Mouse (Mus musculus) adrenal gland, postnatal 4 days (tissue): Measurements from ENCODE around the gene Rassf1. TPM values are rescaled to one million over a fixed set of nuclear protein-coding genes. Genes with fewer than 3 reads are reported as not detected.
A peak's percentile ranks its signal among the peaks of the same experiment; 100 is the strongest.
"Not testable (repeated sequence)": the region's sequence is repeated elsewhere in the genome, so short reads cannot be mapped to it uniquely, and the experiment has no call there.

Experiments
- DNase-seq, 2 experiments: peaks; one replicate each; pipeline ENCODE4 v3.0.0; 2021 to 2022; ENCODE audit warnings: low spot score in 2 of 2, mixed read lengths in 2 of 2
- total RNA-seq, 2 experiments: library from RNA; stranded (reverse); gene quantifications; 2 replicates each; pipeline ENCODE4 v1.2.3; 2021

Rassf1 gene
- total RNA-seq, 2 experiments from 2014 or later = 34.9 to 37.6 TPM

DNA sequence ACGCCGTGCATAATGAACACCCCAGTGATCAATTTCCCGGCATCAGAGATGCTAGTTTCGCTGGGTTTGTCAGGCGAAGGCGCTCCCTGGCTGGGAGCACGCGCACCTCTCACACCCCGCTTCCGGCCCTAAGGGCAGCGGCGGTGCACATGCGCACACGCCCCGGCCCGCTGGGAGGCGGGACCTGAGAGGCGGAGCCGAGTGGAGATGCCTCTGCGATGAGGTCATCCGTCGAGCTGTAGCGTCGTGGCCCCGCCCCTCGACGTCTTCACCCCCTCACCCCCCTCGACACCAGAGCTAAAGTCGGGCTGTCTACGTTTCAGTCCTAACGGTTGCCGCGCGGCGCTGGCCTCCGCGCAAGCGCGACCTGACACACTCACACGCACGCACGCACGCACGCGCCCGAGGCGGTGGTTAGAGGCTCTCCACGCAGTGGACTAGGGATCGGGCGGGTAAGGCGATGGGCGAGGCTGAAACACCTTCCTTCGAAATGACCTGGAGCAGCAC, 3.0 kb downstream of the Rassf1 start:
- DNase-seq = peak; percentile 74 to 85

DNA sequence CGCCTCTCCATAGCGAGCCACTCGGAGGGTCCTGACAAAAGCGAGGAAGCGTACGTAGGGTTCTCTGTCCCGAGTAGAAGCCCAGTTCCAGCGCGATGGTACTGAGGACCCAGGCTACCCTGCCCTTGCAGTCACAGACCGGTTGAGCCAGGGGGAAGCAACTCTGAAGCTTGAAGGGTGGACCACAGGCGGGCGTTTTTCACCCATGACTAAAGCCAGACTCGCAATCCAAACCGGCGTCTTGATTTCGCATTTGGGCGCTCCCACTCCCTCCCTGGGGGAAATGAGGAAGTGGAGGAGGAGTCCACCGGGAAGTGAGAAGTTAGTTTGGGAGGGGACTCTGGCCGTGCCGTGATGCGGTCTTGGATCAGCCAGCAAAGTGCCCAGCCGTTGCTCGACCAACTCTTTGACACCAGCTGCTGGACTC, 3.7 kb downstream of the Rassf1 start:
- DNase-seq = no peak

DNA sequence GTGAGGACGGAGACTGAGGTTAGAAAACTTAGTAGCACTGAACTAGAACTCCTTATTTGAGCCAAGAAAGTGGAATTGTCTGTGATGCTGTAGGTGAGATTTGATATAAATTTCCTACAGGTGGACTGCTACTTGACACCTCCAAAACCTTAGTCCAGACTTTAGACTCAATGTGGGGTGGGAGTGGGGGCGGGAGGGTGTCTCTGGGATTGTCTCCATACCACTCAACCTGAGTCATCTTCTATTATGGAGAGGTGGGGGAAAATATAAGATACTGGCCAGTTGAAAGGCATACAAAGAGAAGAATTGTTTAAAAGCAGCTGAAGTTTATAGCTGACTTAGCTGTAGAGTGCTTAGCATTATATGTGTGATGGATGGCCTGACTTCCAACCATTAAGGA, 4.3 kb downstream of the Rassf1 start:
- no peak for DNase-seq

DNA sequence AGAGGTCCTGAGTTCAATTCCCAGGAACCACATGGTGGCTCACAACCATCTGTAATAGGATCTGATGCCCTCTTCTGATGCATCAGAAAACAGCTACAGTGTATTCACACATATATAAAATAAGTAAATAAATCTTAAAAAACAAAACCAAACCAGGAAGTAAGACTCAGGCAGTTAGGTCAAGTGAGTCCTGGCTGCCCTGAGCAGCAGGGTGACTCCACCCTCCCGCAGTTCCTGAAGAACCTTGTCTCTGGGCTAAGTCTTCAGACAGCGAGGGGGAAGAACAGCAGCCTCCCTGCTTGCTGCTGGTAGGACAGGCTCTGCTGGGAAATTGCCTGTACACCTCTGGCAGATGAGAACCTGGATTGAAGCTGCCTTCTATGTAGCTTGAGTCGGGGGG, 5.0 kb downstream of the Rassf1 start:
- no peak for DNase-seq

DNA sequence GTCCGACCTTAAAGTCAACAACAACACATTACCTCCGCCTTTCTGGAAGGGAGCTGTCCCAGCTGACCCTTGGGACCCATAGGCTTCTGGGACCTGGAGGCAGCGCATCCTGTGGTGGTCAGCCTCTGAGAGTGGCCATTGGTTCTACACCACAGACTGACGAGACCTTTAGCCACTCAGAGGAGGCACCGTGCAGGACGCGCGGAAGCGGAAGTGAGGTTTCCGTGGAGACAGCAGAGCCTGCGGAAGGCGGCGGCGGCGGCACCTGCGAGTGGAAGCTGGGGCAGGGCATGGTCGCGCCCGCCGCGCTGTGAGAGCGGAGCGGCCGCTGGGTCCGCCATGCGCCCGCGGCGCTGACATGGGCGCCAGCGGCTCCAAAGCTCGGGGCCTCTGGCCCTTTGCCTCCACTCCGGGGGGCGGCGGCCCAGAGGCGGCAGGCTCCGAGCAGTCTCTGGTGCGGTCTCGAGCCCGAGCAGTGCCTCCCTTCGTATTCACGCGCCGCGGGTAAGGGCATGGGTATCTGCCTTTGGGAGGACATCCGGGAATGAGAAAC, 11.8 kb downstream of the Rassf1 start, which contains the start of gene Tusc2:
Gene Tusc2 (plus strand): TSS at position 227 of the 553 bp plus-strand sequence.
- DNase-seq = peak; percentile 65 to 86

DNA sequence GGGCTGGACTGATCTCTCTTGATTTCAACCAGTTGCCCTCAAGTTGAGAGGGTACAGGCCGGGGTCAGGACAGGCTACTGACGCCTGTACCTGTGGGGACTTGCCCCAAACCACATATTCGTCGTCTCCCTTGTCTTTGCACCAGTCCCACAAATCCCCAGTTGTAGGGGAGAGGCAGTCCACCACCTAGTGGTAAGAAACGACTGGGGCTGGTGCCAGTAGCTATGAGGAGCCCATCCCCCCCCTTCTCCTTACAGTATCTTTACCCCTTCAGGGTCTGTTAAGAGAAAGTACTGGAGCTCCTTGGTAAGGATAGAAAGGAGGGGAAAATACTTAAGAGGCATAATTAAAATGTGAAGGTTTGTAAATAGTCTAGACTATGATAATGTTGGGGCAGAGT, 14.2 kb downstream of the Rassf1 start:
- not testable (repeated sequence) for DNase-seq

DNA sequence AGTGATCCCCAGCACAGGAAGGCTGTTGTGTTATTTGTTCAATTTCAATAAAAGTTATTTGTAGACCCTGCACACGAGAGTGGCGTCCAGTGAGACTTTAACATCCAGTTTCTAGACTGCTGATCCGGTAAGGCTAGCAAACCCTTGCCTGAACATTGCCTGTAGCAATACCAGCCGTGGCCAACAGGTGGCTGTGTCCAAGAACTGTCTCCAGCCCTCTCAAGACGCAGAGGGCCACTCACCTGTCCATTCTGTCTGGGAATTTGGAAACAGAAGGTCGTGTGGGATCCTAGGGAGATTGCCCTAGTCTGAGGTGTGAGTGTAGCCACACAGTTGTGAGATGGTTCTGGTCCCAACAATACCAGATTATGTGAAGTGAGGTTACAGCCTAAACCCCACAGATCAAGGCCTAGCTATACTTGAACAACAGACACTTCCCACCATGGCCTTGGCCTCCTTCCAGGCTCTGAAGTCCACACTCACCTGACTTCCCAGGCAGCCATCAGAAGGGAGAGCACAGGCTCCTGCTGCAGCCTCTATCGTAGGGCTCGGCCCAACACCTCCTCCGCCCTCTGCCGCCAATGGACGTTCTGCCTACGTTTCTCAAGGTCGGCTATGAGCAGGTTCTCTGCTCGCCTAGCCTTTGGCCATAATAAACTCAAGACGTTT, 14.8 kb downstream of the Rassf1 start:
- peak in 1 of 2 experiments; percentile 67 for DNase-seq

DNA sequence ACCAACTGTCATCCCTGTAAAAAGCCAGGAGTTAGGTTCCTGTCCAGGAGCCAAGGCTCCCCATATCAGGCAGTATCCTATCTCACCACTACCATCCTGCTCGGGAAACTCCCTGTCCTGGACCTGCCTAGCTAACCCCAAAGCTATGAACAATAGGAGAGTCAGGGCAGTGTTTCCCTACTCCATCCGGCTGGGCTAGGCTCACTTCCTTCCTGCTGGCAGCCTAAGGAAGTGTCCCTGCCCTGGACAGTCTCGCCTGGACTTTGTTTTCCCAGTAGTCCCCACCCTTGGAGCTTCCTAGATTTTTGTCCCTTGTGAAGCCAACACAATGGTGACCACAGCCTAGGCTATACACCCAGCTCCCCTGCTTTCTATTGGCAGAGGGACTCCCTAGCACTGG, 15.5 kb downstream of the Rassf1 start:
- DNase-seq = no peak

DNA sequence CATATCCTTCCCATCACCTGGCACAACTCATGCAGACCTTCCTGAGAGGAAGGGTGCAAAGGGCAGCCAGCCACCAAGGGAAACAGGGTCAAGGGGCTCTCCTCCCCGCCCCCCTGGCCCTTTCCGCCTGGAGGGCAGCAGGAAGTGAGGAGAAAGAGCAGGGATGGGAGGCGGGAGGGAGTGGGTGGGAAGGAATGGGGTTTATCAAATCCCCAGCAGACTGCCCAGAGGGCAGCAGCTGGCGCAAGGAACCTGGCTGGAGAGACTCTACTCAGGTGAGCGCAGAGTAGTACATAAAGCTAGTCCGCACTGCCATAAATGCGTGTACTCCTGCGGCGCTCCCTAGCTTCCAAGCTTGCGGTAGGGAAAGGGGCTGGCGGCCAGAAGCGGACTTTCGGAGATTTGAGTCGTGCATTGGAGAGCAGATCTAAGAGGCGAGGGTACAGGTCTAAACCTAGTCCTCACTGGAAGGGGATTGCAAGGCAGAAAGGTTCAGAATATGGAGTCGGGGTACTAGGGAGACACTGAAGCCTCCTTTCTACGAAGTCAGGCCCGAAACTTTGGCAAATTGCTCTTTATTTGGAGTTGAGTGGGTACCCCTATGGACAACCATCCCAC, 16.5 kb downstream of the Rassf1 start, which contains the start of gene Hyal2:
Gene Hyal2 (plus strand): TSS at position 244 of the 618 bp plus-strand sequence.
- DNase-seq = no peak

DNA sequence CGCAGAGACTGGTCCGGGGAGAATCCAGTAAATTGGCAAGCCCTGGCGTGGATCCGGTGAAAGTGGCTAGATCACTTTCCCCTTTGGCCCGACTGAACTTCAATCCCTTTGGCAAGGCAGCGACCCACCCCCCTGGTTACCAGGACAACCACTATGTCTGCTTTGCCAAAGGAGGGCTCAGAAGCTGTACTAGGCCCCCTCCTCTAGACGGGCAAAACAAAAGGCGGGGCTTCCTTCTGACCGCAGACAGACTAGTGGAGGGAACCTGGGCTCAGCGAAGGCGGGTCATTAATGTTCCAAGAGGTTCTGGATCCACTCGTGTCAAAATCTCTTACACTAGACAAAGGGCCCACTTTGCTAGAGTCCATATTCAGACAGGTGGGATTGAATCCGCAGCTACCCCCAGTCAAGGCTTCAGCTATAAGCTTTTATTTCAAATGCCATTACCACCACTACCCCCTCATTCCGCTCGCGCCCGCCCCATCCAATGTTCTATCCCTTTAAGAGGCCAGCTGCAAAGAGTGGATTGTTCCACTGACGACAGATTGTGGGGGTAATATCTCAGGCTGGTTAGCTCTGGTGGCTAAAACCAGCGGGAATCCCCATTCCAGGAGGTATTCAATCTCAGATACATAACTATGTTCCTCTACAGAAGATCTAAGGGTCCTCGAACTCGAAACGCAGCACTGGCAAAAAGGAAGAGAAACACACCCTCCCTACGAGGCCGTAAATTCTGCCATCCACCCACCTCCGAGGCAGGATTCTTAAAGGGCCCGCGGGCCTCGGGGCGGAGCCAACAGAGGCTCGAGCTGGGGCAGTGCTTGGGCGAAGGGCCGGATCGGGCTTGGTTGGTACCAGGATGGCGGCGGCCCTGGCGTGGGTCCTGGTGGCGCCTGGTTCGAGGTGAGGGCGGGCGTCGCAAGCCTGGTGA, 17.2 kb downstream of the Rassf1 start:
- peak in 1 of 2 experiments; percentile 75 for DNase-seq

DNA sequence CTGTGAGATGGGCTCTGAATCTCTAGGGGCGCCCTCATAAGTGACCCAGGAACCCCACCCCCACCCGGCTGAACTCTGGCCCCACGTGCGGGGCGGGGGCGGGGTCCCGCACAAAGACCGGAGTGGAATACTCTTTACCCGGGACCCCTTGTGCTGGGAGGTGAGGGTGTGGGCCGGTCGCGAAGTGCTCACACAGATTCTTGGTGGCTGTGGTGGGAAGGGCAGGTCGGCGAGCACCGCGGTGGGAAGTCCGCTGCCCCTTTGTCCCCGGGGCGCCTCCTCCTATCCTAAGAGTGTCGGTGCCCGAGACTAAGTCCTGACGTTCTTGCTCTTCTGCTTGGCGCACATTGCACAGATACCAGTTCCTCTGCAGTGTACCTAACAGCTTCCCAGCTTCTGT, 17.9 kb downstream of the Rassf1 start:
- no peak for DNase-seq

DNA sequence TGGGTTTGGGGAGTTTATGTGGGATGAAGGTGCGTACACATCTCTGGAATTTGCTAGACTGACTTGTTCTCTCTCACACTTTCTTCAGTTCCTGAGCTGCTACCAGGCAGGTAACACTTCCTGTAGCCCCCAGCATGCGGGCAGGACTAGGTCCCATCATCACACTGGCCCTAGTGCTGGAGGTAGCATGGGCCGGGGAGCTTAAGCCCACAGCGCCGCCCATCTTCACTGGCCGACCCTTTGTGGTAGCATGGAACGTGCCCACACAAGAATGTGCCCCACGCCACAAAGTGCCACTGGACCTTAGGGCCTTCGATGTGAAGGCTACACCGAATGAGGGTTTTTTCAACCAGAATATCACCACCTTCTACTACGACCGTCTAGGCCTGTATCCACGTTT, 18.7 kb downstream of the Rassf1 start:
- no peak for DNase-seq

DNA sequence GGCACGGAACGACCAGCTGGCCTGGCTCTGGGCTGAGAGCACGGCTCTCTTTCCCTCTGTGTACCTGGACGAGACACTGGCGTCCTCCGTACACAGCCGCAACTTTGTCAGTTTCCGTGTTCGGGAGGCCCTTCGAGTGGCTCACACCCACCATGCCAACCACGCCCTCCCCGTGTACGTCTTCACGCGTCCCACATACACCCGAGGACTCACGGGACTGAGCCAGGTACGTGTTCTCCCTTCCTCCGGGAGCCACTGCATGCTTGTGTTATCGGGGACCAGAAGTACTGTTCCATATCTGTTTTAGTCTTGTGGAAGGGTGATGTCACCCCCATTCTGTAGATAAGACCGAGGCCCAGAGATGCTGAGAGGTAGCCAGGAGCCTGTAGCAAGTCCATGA, 19.5 kb downstream of the Rassf1 start:
- no peak for DNase-seq

DNA sequence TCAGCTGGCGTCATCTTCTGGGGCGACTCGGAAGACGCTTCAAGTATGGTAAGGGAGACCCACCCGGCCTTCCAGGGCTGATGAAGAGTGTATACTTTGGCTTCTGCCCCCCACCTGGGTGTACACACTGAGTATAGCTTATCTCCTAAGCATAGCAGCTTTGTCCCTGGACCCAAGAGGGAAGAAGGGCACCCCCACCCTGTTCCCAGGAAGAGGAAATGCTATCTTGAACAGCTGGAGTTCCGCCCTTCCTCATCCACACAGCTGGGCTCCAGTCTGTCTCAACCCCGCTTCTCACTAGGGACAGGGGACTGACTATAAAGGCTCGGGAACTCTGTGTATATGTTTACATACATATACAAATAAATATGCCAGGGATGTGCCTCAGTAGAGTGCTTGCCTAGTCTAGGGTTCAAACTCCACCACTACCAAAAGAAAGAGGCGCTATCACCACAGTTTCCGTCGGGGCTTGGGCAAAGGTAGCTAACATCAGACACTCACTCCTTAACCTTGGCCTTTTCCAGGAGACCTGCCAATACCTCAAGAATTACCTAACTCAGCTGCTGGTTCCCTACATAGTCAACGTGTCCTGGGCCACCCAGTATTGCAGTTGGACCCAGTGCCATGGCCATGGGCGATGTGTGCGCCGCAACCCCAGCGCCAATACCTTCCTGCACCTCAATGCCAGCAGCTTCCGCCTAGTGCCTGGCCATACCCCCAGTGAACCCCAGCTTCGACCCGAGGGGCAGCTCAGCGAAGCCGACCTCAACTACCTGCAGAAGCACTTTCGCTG, 20.4 kb downstream of the Rassf1 start:
- no peak for DNase-seq

DNA sequence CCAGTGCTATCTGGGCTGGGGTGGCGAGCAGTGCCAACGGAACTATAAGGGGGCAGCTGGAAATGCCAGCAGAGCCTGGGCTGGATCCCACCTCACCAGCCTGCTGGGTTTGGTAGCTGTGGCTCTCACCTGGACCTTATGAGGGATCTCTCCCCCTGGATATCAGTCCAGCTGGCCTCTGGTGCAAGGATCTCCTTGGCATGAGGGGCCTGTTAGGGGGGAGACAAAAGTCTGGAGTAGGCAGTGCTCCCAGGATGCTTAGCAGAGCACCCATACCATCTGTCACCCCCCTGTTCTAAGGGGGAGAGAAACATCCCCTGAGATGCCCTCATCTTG, 20.9 kb downstream of the Rassf1 start:
- DNase-seq = no peak

DNA sequence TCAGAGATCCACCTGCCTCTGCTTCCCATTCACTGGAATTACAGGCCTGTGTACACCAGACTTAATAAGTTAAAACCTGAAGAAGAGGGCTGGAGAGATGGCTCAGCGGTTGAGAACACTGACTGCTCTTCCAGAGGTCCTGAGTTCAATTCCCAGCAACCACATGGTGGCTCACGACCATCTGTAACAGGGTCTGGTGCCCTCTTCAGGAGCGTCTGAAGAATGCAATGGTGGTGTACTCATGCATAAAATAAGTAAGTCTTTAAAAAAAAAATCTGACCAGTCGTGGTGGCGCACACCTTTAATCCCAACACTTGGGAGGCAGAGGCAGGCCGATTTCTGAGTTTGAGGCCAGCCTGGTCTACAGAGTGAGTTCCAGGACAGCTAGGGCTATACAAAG, 22.4 kb downstream of the Rassf1 start:
- not testable (repeated sequence) for DNase-seq

DNA sequence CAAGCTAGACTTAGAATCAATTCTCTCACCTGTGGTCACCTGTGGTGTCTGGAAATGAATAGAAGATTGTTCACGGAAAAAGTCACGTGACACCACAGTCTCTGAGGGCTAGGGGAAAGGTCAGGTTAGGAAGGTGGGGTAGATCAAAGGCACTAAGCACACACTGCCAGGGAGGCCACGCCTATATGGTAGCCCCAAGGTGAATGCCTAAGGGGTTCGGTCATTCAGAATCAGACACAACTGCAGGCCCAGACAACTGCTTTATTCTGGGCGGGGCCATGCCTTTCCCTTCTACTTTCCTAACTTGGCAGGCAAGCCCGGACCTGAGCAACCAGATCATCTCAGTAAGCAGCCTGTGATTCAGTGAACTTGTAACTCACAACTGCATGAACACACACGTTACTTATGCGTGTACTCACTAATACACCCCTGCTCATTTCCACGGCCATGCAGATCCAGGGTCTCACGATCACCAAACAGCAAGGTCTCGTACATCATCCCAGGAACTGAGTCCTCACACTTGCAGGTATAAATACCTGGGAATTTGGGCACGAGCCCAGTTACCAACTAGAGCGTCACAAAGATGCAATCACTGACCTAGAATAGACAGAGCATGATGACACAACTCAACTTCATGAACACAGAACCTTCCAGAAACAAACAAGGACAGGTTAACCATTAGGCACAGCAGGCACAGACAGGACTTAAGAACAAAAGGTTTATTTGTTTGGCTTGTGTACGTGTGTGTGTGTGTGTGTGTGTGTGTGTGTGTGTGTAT, 24.4 kb downstream of the Rassf1 start:
- no peak for DNase-seq

DNA sequence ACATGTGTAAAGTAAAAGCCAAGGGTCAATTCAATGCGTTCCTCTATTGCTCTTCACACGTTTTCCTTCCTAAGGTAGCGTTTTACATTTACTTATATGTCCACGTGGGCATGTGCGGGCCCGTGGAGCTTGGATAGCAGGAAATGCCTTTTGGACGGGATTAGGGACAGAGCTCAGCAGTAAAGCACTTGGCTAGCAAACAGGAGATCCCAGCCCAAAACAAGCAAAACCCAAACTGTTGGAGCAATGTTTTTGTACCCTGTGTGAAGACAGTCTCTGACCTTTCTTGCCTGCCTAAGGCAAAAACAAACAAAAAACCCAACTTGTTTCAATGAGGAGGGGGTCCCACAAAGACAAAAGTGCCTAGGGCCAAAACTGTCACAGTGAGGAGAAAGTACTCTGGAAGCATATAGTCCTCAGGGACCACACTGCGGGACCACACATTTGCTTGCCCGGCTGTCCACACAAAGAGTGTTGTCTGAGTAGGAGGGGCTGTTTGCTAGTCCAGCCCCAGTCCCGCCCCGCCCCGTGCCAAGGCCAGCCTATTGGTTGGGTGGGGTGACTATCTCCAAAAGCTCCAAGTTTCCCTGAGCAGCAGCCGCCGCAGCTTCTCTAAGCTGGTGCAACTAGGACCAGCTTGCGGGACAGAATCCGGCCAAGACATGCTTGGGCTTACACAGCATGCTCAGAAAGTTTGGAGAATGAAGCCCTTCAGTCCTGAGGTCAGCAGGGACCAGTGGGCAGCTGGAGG, 25.2 kb downstream of the Rassf1 start, which contains the start of gene Hyal1:
Gene Hyal1 (plus strand): TSS at position 571 of the 751 bp plus-strand sequence.
- DNase-seq = peak; percentile 46 to 75

DNA sequence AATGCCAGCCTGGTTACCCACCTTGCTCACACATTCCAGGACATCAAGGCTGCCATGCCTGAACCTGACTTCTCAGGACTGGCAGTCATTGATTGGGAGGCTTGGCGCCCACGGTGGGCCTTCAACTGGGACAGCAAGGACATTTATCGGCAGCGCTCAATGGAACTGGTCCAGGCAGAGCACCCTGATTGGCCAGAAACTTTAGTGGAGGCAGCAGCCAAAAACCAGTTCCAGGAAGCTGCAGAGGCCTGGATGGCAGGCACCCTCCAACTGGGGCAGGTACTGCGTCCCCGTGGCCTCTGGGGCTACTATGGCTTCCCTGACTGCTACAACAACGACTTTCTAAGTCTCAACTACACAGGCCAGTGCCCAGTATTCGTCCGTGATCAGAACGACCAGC, 26.5 kb downstream of the Rassf1 start:
- DNase-seq = no peak
